Mouse (Mus musculus) layer of hippocampus, postnatal 25 days (tissue): ENCODE measurements around the gene Gm20509. TPM values are rescaled to one million over a fixed set of nuclear protein-coding genes. Genes with fewer than 3 reads are reported as not detected.

ENCODE experiments used
- total RNA-seq, 2 experiments: library from RNA; stranded (reverse); gene quantifications; 2 replicates each; pipeline ENCODE4 v1.2.3; 2021

Gene Gm20509
- total RNA-seq, 2 experiments from 2014 or later, result 0.42 to 1.1 TPM

Other genes with a start within 250 kb of the Gm20509 start
- 10 to 100 TPM; 25.6 to 28.4 TPM for gene Pygo1, start 176.8 kb upstream of the Gm20509 start, total RNA-seq
- 1 to 10 TPM; 2.0 to 2.5 TPM for gene Dyx1c1, start 143.7 kb upstream of the Gm20509 start, total RNA-seq
- gene Gm44503, start 143.6 kb upstream of the Gm20509 start, total RNA-seq, result under 1 TPM in 1 of 2 experiments, not detected in 1; 0.25 TPM
- gene Ccpg1os, start 117.1 kb upstream of the Gm20509 start, total RNA-seq, result 10 to 100 TPM in 1 of 2 experiments, 1 to 10 TPM in 1; 9.9 to 11.1 TPM
- gene Ccpg1, start 117.0 kb upstream of the Gm20509 start, total RNA-seq, result 100 to 1,000 TPM; 134 to 158 TPM
- gene Pigb, start 62.1 kb upstream of the Gm20509 start, total RNA-seq, result 10 to 100 TPM; 13.7 to 18.1 TPM
- 10 to 100 TPM; 11.4 to 11.9 TPM for gene Rab27a, start 57.6 kb upstream of the Gm20509 start, total RNA-seq
- 1 to 10 TPM; 3.9 to 4.6 TPM for gene Khdc3, start 634 bp upstream of the Gm20509 start, total RNA-seq
- 10 to 100 TPM; 61.9 to 64.8 TPM for gene Rsl24d1, start 11.0 kb downstream of the Gm20509 start, total RNA-seq